Mouse (Mus musculus): ENCODE measurements around the gene Saysd1.

Gene Saysd1

GRCm38 (mm10) chr14:20138484-20139355 is at the start of gene Saysd1:
TSS of gene Saysd1 (minus strand) at chr14:20138534.
- DNase-seq (ENCODE audit: low spot score in 2 of 2): no peak

- no peak for DNase-seq (ENCODE audit: low spot score in 2 of 2)
These were observed 47.1 kb upstream of the Saysd1 start for GRCm38 (mm10) chr14:20185426-20185825.

GRCm38 (mm10) chr14:20183701-20184100 is 45.4 kb upstream of the Saysd1 start:
- no peak for DNase-seq (ENCODE audit: low spot score in 2 of 2)

GRCm38 (mm10) chr14:20182596-20182995 is 44.3 kb upstream of the Saysd1 start:
- DNase-seq (ENCODE audit: low spot score in 2 of 2): no peak

- peak; percentile 95 to 97 for DNase-seq (ENCODE audit: low spot score in 2 of 2)
These were observed 43.2 kb upstream of the Saysd1 start, which contains the start of gene Kcnk5 for GRCm38 (mm10) chr14:20181466-20181921. TSS of gene Kcnk5 (minus strand) at chr14:20181809.

GRCm38 (mm10) chr14:20180751-20181162 is 42.4 kb upstream of the Saysd1 start:
- DNase-seq (ENCODE audit: low spot score in 2 of 2): peak; percentile 66 to 83

- DNase-seq (ENCODE audit: low spot score in 2 of 2): no peak
These were observed 42.0 kb upstream of the Saysd1 start for GRCm38 (mm10) chr14:20180304-20180703.

GRCm38 (mm10) chr14:20179731-20180280 is 41.5 kb upstream of the Saysd1 start:
- DNase-seq (ENCODE audit: low spot score in 2 of 2): no peak

GRCm38 (mm10) chr14:20179080-20179479 is 40.7 kb upstream of the Saysd1 start:
- DNase-seq (ENCODE audit: low spot score in 2 of 2): no peak

- no peak for DNase-seq (ENCODE audit: low spot score in 2 of 2)
These were observed 40.3 kb upstream of the Saysd1 start for GRCm38 (mm10) chr14:20178593-20178992.

GRCm38 (mm10) chr14:20177494-20178123 is 39.3 kb upstream of the Saysd1 start:
- DNase-seq (ENCODE audit: low spot score in 2 of 2): no peak

GRCm38 (mm10) chr14:20175705-20176104 is 37.4 kb upstream of the Saysd1 start:
- no peak for DNase-seq (ENCODE audit: low spot score in 2 of 2)

- DNase-seq (ENCODE audit: low spot score in 2 of 2): no peak
These were observed 36.8 kb upstream of the Saysd1 start for GRCm38 (mm10) chr14:20175114-20175513.

- no peak for DNase-seq (ENCODE audit: low spot score in 2 of 2)
These were observed 36.4 kb upstream of the Saysd1 start for GRCm38 (mm10) chr14:20174696-20175095.

GRCm38 (mm10) chr14:20173873-20174490 is 35.6 kb upstream of the Saysd1 start:
- no peak for DNase-seq (ENCODE audit: low spot score in 2 of 2)

- no peak for DNase-seq (ENCODE audit: low spot score in 2 of 2)
These were observed 34.6 kb upstream of the Saysd1 start for GRCm38 (mm10) chr14:20172924-20173323.

- DNase-seq (ENCODE audit: low spot score in 2 of 2): no peak
These were observed 34.2 kb upstream of the Saysd1 start for GRCm38 (mm10) chr14:20172509-20172908.

GRCm38 (mm10) chr14:20171840-20172239 is 33.5 kb upstream of the Saysd1 start:
- DNase-seq (ENCODE audit: low spot score in 2 of 2): no peak

- no peak for DNase-seq (ENCODE audit: low spot score in 2 of 2)
These were observed 30.9 kb upstream of the Saysd1 start for GRCm38 (mm10) chr14:20169251-20169650.

- DNase-seq (ENCODE audit: low spot score in 2 of 2): no peak
These were observed 30.1 kb upstream of the Saysd1 start for GRCm38 (mm10) chr14:20168478-20168877.

- no peak for DNase-seq (ENCODE audit: low spot score in 2 of 2)
These were observed 29.7 kb upstream of the Saysd1 start for GRCm38 (mm10) chr14:20168054-20168453.

GRCm38 (mm10) chr14:20165413-20165812 is 27.1 kb upstream of the Saysd1 start:
- no peak for DNase-seq (ENCODE audit: low spot score in 2 of 2)

Measured in spleen, postnatal 4 days (tissue).